Mouse (Mus musculus) limb, embryonic 14.5 days (tissue): ENCODE results near the gene Rab3ip. TPM values are rescaled to one million over a fixed set of nuclear protein-coding genes. Genes with fewer than 3 reads are reported as not detected.

Experiments used
- ATAC-seq: fragments of 200-750 bp; cut with Nextera tagmentation; 2 replicates; pipeline ENCODE4 v1.8.0; 2017; ENCODE audit warnings: low read depth, moderate number of reproducible peaks, moderate TSS enrichment; ENCODE audit not compliant: low FRiP score
- DNase-seq: peaks from one replicate; pipeline ENCODE4 v3.0.0-alpha.2; 2015; ENCODE audit warnings: low spot score
- H3K27ac ChIP-seq: fragments of 300-500 bp; sonication (generic); replicated peaks from 2 replicates; pipeline ENCODE4 v1.5.1; 2014; ENCODE audit warnings: low read depth, mild to moderate bottlenecking, low read length, moderate library complexity, mixed read lengths
- H3K27me3 ChIP-seq: fragments of 300-500 bp; sonication (generic); 2 replicates; pipeline ENCODE4 v1.6.1; 2014; ENCODE audit warnings: low read length, mixed read lengths; ENCODE audit not compliant: control insufficient read depth, insufficient read depth
- H3K36me3 ChIP-seq: fragments of 300-500 bp; sonication (generic); 2 replicates; pipeline ENCODE4 v1.6.1; 2014; ENCODE audit warnings: mild to moderate bottlenecking, low read length, moderate library complexity, mixed read lengths; ENCODE audit not compliant: control insufficient read depth, insufficient read depth
- H3K4me1 ChIP-seq: fragments of 300-500 bp; sonication (generic); 2 replicates; pipeline ENCODE4 v1.6.1; 2014; ENCODE audit warnings: antibody characterized with exemption, low read length, mixed read lengths; ENCODE audit not compliant: control insufficient read depth, insufficient read depth
- H3K4me2 ChIP-seq: fragments of 300-500 bp; sonication (generic); replicated peaks from 2 replicates; pipeline ENCODE4 v1.6.1; 2014; ENCODE audit warnings: low read depth, mild to moderate bottlenecking, low read length, moderate library complexity; ENCODE audit not compliant: severe bottlenecking
- H3K4me3 ChIP-seq: fragments of 300-500 bp; sonication (generic); replicated peaks from 2 replicates; pipeline ENCODE4 v1.5.1; 2014; ENCODE audit warnings: low read length
- H3K9ac ChIP-seq: fragments of 300-500 bp; sonication (generic); 2 replicates; pipeline ENCODE4 v1.6.1; 2014; ENCODE audit warnings: mild to moderate bottlenecking, low read depth, low read length, moderate library complexity; ENCODE audit not compliant: severe bottlenecking
- H3K9me3 ChIP-seq: fragments of 300-500 bp; sonication (generic); 2 replicates; pipeline ENCODE4 v1.6.1; 2016; ENCODE audit warnings: low read length; ENCODE audit not compliant: control insufficient read depth
- POLR2A ChIP-seq: fragments of 200-500 bp; IDR thresholded peaks from 2 replicates; pipeline ENCODE4 v1.8.0; 2012; ENCODE audit warnings: inconsistent platforms, mild to moderate bottlenecking, moderate library complexity, borderline replicate concordance; ENCODE audit not compliant: insufficient read depth, insufficient read length; ENCODE audit errors: extremely low read depth
- WGBS: fragments of 180-500 bp; shearing (Covaris S2); extraction: QIAGEN DNeasy Blood & Tissue Kit; methylation state at CpG from one replicate; pipeline ENCODE4 v1.1.7; 2014; 5-methylcytosine and 5-hydroxymethylcytosine counted together
- polyA plus RNA-seq, 2 experiments: library from polyadenylated mRNA; depleted of rRNA in 1 of 2; stranded (reverse) in 1 of 2; unstranded in 1 of 2; fragments of >200 nt; fragmentation: Nextera tagmentation in 1 of 2; extraction: Ambion mirVana in 1 of 2; gene quantifications; 2 replicates each; pipeline versions ENCODE4 v1.2.1 to v1.2.3; 2012 to 2014

Rab3ip gene
- polyA plus RNA-seq, 2 experiments: 24.3 to 27.0 TPM

DNA sequence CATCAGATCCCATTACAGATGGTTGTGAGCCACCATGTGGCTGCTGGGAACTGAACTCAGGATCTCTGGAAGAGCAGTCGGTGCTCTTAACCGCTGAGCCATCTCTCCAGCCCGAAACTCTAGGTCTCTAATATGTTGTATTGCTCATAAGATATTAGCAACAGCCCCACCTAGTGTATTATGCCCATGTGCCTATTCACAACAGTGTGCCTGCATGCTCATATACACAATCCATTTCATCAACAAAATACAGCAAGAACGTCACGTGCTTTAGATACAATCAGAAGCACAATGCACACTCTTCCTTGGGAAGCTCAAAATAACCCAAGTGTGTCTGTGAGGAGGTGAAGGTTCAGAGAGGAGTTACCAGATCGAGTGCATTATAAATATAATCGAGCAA lies 16.8 kb downstream of the Rab3ip start:
- ATAC-seq (no peak), DNase-seq (no peak)
- Histone ChIP-seq H3K4me3 (no peak overlapping the region), H3K4me1 (0 out of 2 replicates have a peak, but pooled peaks cover 2% of the 10 kb centered on the region), H3K9me3 (no peaks in the 10 kb centered on the region), H3K27ac (no peak overlapping the region), H3K36me3 (peaks cover 48% of the 10 kb centered on the region), H3K27me3 (no peaks in the 10 kb centered on the region), H3K9ac (no peak overlapping the region), H3K4me2 (no peak overlapping the region)
- no peak for TF ChIP-seq POLR2A
- 95% methylated on average over 7 of the region's 7 CpGs for WGBS

GRCm38 (mm10) chr10:116932418-116932817 lies 18.2 kb downstream of the Rab3ip start:
- H3K9ac ChIP-seq: no peak overlapping the region
- no peak overlapping the region for H3K4me3 ChIP-seq
- DNase-seq: no peak
- H3K36me3 ChIP-seq: peaks cover 38% of the 10 kb centered on the region
- TF ChIP-seq POLR2A: no peak
- no peak for ATAC-seq
- H3K4me2 ChIP-seq: no peak overlapping the region
- no peaks in the 10 kb centered on the region for H3K27me3 ChIP-seq
- no peaks in the 10 kb centered on the region for H3K9me3 ChIP-seq
- 0 out of 2 replicates have a peak, but pooled peaks cover 2% of the 10 kb centered on the region for H3K4me1 ChIP-seq
- 88% methylated on average over 13 of the region's 13 CpGs for WGBS
- no peak overlapping the region for H3K27ac ChIP-seq

DNA sequence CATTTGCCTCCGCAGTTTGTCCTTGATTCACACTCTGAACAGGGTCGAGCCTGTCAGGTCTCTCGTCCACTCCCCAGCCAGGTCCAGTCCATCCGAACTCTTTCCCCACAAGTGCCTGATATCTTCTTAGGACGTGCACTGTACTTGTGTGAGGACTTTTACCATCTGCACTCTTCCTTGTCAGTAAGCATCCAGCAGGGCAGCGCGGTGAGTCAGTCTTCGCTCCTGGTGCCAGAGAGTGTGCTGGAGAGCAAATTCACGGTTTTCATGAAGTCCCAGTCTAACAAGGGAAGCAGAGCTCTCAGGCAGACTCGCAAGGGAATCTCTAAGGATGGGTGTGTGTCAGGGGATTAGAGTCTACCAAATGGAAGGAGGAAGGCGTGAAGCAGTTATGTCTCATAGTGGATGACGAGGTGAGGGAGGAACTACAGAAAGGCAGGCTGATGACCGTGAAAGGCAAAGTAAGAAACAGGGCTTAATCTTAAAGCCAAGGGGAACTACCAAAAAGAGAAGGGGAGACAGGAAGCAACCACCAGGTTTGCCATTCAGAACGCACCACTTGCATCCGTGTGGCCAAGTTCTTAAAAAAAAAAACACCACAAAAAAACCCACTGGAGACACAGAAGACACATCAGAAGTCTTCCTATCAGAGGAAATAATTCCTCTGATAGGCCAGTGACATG lies 18.9 kb downstream of the Rab3ip start:
- 82% methylated on average over 15 of the region's 15 CpGs for WGBS
- no peak for ATAC-seq
- H3K9ac ChIP-seq: no peak overlapping the region
- peaks cover 33% of the 10 kb centered on the region for H3K36me3 ChIP-seq
- no peak overlapping the region for H3K4me3 ChIP-seq
- H3K27ac ChIP-seq: no peak overlapping the region
- 0 out of 2 replicates have a peak, but pooled peaks cover 2% of the 10 kb centered on the region for H3K4me1 ChIP-seq
- TF ChIP-seq POLR2A: no peak
- H3K9me3 ChIP-seq: no peaks in the 10 kb centered on the region
- no peaks in the 10 kb centered on the region for H3K27me3 ChIP-seq
- DNase-seq: no peak
- no peak overlapping the region for H3K4me2 ChIP-seq

GRCm38 (mm10) chr10:116930936-116931335 lies 19.6 kb downstream of the Rab3ip start:
- H3K4me2 ChIP-seq: no peak overlapping the region
- TF ChIP-seq POLR2A: no peak
- WGBS: 76% methylated on average over 6 of the region's 7 CpGs
- no peak overlapping the region for H3K4me3 ChIP-seq
- no peak for ATAC-seq
- H3K9ac ChIP-seq: no peak overlapping the region
- H3K4me1 ChIP-seq: 0 out of 2 replicates have a peak, but pooled peaks cover 2% of the 10 kb centered on the region
- no peaks in the 10 kb centered on the region for H3K9me3 ChIP-seq
- peaks cover 34% of the 10 kb centered on the region for H3K36me3 ChIP-seq
- DNase-seq: no peak
- H3K27me3 ChIP-seq: no peaks in the 10 kb centered on the region
- H3K27ac ChIP-seq: no peak overlapping the region

DNA sequence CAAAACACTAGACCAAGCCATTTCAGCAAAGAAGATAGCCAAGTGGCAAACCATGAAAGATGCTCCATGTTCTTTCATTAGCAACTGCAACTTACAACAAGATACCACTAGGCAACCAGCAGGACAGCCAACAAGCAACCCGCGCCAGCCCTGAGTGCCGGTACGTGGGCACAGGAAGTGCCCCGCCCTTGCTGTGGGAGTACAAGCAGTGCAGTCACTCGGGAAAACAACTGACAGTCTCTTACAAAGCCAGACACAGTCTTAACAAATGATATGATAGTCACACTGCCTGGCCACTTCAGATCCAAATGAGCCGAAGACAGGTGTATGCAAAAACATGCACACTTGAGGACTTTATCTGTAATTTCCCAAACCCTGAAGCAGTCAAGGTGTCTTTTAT lies 20.1 kb downstream of the Rab3ip start:
- WGBS: 81% methylated on average over 7 of the region's 7 CpGs
- peaks cover 36% of the 10 kb centered on the region for H3K36me3 ChIP-seq
- no peak for TF ChIP-seq POLR2A

More for the DNA sequence above, 20.1 kb downstream of the Rab3ip start:
- DNase-seq: no peak
- Histone ChIP-seq H3K4me3 (no peak overlapping the region), H3K4me2 (no peak overlapping the region), H3K27ac (no peak overlapping the region), H3K9ac (no peak overlapping the region), H3K4me1 (0 out of 2 replicates have a peak, but pooled peaks cover 2% of the 10 kb centered on the region), H3K9me3 (no peaks in the 10 kb centered on the region), H3K27me3 (no peaks in the 10 kb centered on the region)
- ATAC-seq: no peak
